Mouse (Mus musculus) lung, adult 10 weeks (tissue): Measurements from ENCODE around the gene Lrrc74a. TPM values are rescaled to one million over a fixed set of nuclear protein-coding genes. Genes with fewer than 3 reads are reported as not detected.

Experiments
- polyA plus RNA-seq: library from polyadenylated mRNA; stranded (reverse); fragments of 350-450 nt; fragmentation: Illumina TruSeq; extraction: RNeasy Lipid Tissue Mini Kit (QIAGEN cat#74804); gene quantifications from one replicate; pipeline ENCODE4 v1.2.3, GENCODE M21; 2014; ENCODE audit warnings: low read depth, low replicate concordance; ENCODE audit not compliant: insufficient read depth

The Lrrc74a gene
- polyA plus RNA-seq: not detected

GRCm38 (mm10) chr12:86734319-86734810 is at the start of gene Lrrc74a:
TSS of gene Lrrc74a (plus strand) at chr12:86734369.

DNA sequence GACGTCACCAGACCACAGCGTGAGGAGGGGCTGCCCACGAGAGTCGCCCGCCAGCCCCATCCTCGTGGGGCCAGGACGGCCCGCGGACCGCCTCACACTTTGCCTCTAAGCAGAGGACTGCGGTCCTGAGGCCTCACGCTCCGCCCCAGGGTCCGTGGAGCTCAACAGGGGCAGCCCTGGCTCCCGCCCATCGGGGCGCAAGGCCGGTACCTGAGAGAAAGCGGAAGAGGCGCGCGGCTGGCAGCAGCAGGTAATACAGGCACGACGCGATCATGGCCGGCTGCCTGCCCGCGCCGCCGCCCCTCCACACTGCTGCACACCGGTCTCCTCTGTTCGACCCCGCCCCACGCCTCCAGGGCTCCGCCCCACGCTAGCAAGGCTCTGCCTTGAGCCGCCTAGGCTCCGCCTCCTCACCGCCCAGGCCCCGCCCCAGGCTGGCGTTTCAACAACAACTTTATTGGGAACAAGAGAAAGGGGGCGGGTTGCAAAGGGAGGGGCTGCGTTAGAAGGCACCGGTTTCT is 8.0 kb upstream of the Lrrc74a start, which contains the start of gene Angel1:
TSS of gene Angel1 (minus strand) at position 341 of the 521 bp plus-strand sequence.

Other genes starting within 250 kb of the Lrrc74a start
- gene Vash1, start 55.7 kb upstream of the Lrrc74a start, polyA plus RNA-seq: 2.2 TPM
- gene Angel1, start 7.9 kb upstream of the Lrrc74a start, polyA plus RNA-seq: 2.9 TPM
- gene Irf2bpl, start 150.4 kb downstream of the Lrrc74a start, polyA plus RNA-seq: 20.6 TPM
- gene Cipc, start 212.7 kb downstream of the Lrrc74a start, polyA plus RNA-seq: 8.5 TPM